Comparison of ENCODE assay signal across 8 mouse cellular contexts in genomic region chr1:95664969-95665702, GRCm38 (mm10). TPM values are rescaled to one million over a fixed set of nuclear protein-coding genes. Genes with fewer than 3 reads are reported as not detected.
DNase-seq lines count a peak whose midpoint lies in the region; ATAC-seq and TF ChIP-seq lines count a peak whose summit lies in the region.

No protein-coding gene starts in this region.

- H3K36me3 ChIP-seq in G1E (replicated peaks), result peaks cover 11% of the 10 kb centered on the region
- no peaks in the 10 kb centered on the region for H3K36me3 ChIP-seq in forebrain, embryonic 15.5 days
- no peaks in the 10 kb centered on the region for H3K36me3 ChIP-seq in hindbrain, embryonic 15.5 days
- no peaks in the 10 kb centered on the region for H3K36me3 ChIP-seq in liver, embryonic 16.5 days (ENCODE audit: control insufficient read depth, insufficient read depth)

- no peaks in the 10 kb centered on the region for H3K9me3 ChIP-seq in G1E (replicated peaks)
- H3K9me3 ChIP-seq in forebrain, embryonic 15.5 days, result no peaks in the 10 kb centered on the region
- H3K9me3 ChIP-seq in hindbrain, embryonic 15.5 days, result no peaks in the 10 kb centered on the region
- no peaks in the 10 kb centered on the region for H3K9me3 ChIP-seq in liver, embryonic 16.5 days (replicated peaks; ENCODE audit: control insufficient read depth, low read length)

- no peak for TF ChIP-seq CTCF in G1E (IDR thresholded peaks at IDR 0.05; ENCODE audit: low read depth, low read length)
- TF ChIP-seq CTCF in olfactory bulb, adult 2 months (IDR thresholded peaks at IDR 0.05; ENCODE audit: insufficient read depth, low read depth, low read length), result no peak

- peak; percentile 27 to 31 for DNase-seq in cerebellum, postnatal 10 days
- DNase-seq in cerebellum, adult 11-12 months, result no peak
- peak; percentile 34 for DNase-seq in G1E (ENCODE audit: low spot score)

- no peak for TF ChIP-seq POLR2A in olfactory bulb, adult 2 months (IDR thresholded peaks at IDR 0.05; ENCODE audit: insufficient read depth, low read depth, low read length)

- H3K27me3 ChIP-seq in G1E (ENCODE audit: insufficient read depth, low read length), result no peaks in the 10 kb centered on the region
- no peaks in the 10 kb centered on the region for H3K27me3 ChIP-seq in forebrain, embryonic 15.5 days
- no peaks in the 10 kb centered on the region for H3K27me3 ChIP-seq in hindbrain, embryonic 15.5 days
- peaks cover 7% of the 10 kb centered on the region for H3K27me3 ChIP-seq in liver, embryonic 16.5 days (ENCODE audit: control insufficient read depth, insufficient read depth, low read depth, low read length)

- whole genome bisulfite sequencing in forebrain, embryonic 15.5 days, result 8% methylated on average over 22 of the region's 22 CpGs
- 10% methylated on average over 22 of the region's 22 CpGs for WGBS in hindbrain, embryonic 15.5 days
- 14% methylated on average over 22 of the region's 22 CpGs for WGBS in liver, embryonic 16.5 days (ENCODE audit: insufficient replicate concordance)
- 2% methylated on average over 22 of the region's 22 CpGs for WGBS in olfactory bulb, adult 2 months

- ATAC-seq in G1E (ENCODE audit: extremely low read depth, insufficient number of reproducible peaks, low FRiP score, poor library complexity, severe bottlenecking), result peak; percentile 12; the same call in 1 of the 2 replicates
- ATAC-seq in forebrain, embryonic 15.5 days (replicated peaks), result peak; percentile 53
- peak; percentile 30; the same call in 1 of the 2 replicates for ATAC-seq in hindbrain, embryonic 15.5 days (ENCODE audit: low FRiP score, low read depth)
- no peak for ATAC-seq in liver, embryonic 16.5 days (ENCODE audit: low read depth)
- no peak for ATAC-seq in inflammation-experienced regulatory T-cells, adult 6 months

- peak overlapping the region; percentile 89 for H3K9ac ChIP-seq in forebrain, embryonic 15.5 days (replicated peaks)
- H3K9ac ChIP-seq in hindbrain, embryonic 15.5 days, result peak overlapping the region; percentile 53
- H3K9ac ChIP-seq in liver, embryonic 16.5 days (ENCODE audit: low read depth, low read length), result no peak overlapping the region

- H3K4me3 ChIP-seq in G1E (ENCODE audit: low read depth, low read length), result peak overlapping the region; percentile 81
- peak overlapping the region; percentile 90 for H3K4me3 ChIP-seq in forebrain, embryonic 15.5 days
- peak overlapping the region; percentile 54 for H3K4me3 ChIP-seq in hindbrain, embryonic 15.5 days
- H3K4me3 ChIP-seq in liver, embryonic 16.5 days (ENCODE audit: low read depth, low read length), result peak overlapping the region; percentile 38
- H3K4me3 ChIP-seq in olfactory bulb, adult 2 months (ENCODE audit: insufficient read depth, low read depth, low read length), result peak overlapping the region; percentile 55

- H3K4me1 ChIP-seq in G1E (ENCODE audit: insufficient read depth, low read depth, low read length), result peaks cover 69% of the 10 kb centered on the region
- H3K4me1 ChIP-seq in forebrain, embryonic 15.5 days, result peaks cover 25% of the 10 kb centered on the region
- H3K4me1 ChIP-seq in hindbrain, embryonic 15.5 days (replicated peaks), result peaks cover 18% of the 10 kb centered on the region
- peaks cover 2% of the 10 kb centered on the region for H3K4me1 ChIP-seq in liver, embryonic 16.5 days (ENCODE audit: control insufficient read depth, low read depth, low read length)
- peaks cover 5% of the 10 kb centered on the region for H3K4me1 ChIP-seq in olfactory bulb, adult 2 months (ENCODE audit: control insufficient read depth, insufficient read depth, low read length)

- peak overlapping the region; percentile 93 for H3K27ac ChIP-seq in forebrain, embryonic 15.5 days (replicated peaks)
- peak overlapping the region; percentile 88 for H3K27ac ChIP-seq in hindbrain, embryonic 15.5 days (replicated peaks)
- H3K27ac ChIP-seq in liver, embryonic 16.5 days (ENCODE audit: low read length), result no peak overlapping the region
- peak overlapping the region; percentile 27 for H3K27ac ChIP-seq in olfactory bulb, adult 2 months (ENCODE audit: insufficient read depth, low read depth, low read length)

- peak overlapping the region; percentile 92 for H3K4me2 ChIP-seq in forebrain, embryonic 15.5 days (replicated peaks)
- H3K4me2 ChIP-seq in hindbrain, embryonic 15.5 days, result peak overlapping the region; percentile 84
- H3K4me2 ChIP-seq in liver, embryonic 16.5 days (ENCODE audit: low read depth, low read length), result peak overlapping the region; percentile 53

RNA-seq across cellular contexts. Expression of gene St8sia4, which starts 2.2 kb away (rescaled TPM):
- 226 and 264 TPM in 2 replicates for total RNA-seq in G1E (2014; fragmentation: Nextera tagmentation)
- 95.8 and 101 TPM in 2 replicates for total RNA-seq in G1E (2017)
- polyA plus RNA-seq in G1E (2012), result 22.4 and 22.5 TPM in 2 replicates
- 32.0 and 34.1 TPM in 2 replicates for polyA plus RNA-seq in forebrain, embryonic 15.5 days (2015; fragmentation: Nextera tagmentation; extraction: Ambion mirVana)
- polyA plus RNA-seq in hindbrain, embryonic 15.5 days (2015; fragmentation: Nextera tagmentation; extraction: Ambion mirVana), result 33.1 and 33.2 TPM in 2 replicates
- polyA plus RNA-seq in liver, embryonic 16.5 days (2015; fragmentation: Nextera tagmentation; extraction: Ambion mirVana), result 1.6 and 1.9 TPM in 2 replicates
- polyA plus RNA-seq in olfactory bulb, adult 2 months (2012; ENCODE audit: insufficient read depth, insufficient read length, low replicate concordance, missing spikeins), result not detected in 2 replicates
- 10 to 100 TPM; 47.9 to 70.6 (median 53.5) TPM for polyA plus RNA-seq in inflammation-experienced regulatory T-cells, adult 6 months (2017; shearing (Covaris generic))

Comparison
In these comparisons a context has a peak if more than half of its experiments do, and no peak if none do; other contexts are left out.
1. ATAC-seq: peak in G1E (single experiment), forebrain, embryonic 15.5 days (single experiment) and hindbrain, embryonic 15.5 days (single experiment); none in liver, embryonic 16.5 days (single experiment) and inflammation-experienced regulatory T-cells, adult 6 months (single experiment).
2. H3K4me3 ChIP-seq: peak in every context shown above with its lines; median percentile 90 in forebrain, embryonic 15.5 days; 81 in G1E; 55 in olfactory bulb, adult 2 months; 54 in hindbrain, embryonic 15.5 days; 38 in liver, embryonic 16.5 days.
3. Peak in every context shown above with its lines, with median percentiles within 50 percentile points of each other: H3K4me2 ChIP-seq.